Mouse (Mus musculus): ENCODE measurements around the gene Pars2.

GRCm38 (mm10) chr4:106653051-106653450, 2.2 kb downstream of the Pars2 start:
- TF ChIP-seq MAX (IDR thresholded peaks at IDR 0.05; ENCODE audit: low read depth) (no peak), POLR2A (IDR thresholded peaks at IDR 0.05; ENCODE audit: insufficient read length, low read depth) (no peak), POLR2AphosphoS2 (IDR thresholded peaks at IDR 0.05; ENCODE audit: insufficient read length, low read depth) (no peak), TCF12 (IDR thresholded peaks at IDR 0.05; ENCODE audit: insufficient read depth, poor library complexity, severe bottlenecking) (no peak), USF1 (IDR thresholded peaks at IDR 0.05; ENCODE audit: low read depth) (no peak), TCF3 (IDR thresholded peaks at IDR 0.05; ENCODE audit: insufficient read length, low read depth) (no peak), MYOG (IDR thresholded peaks at IDR 0.05; ENCODE audit: control insufficient read depth in 1 of 3, insufficient read depth in 1 of 3, insufficient read length in 2 of 3, low read depth in 2 of 3) (no peak), MYOD1 (IDR thresholded peaks at IDR 0.05; ENCODE audit: control insufficient read depth in 1 of 3, insufficient read length in 2 of 3, low read depth in 2 of 3) (no peak), SRF (IDR thresholded peaks at IDR 0.05; ENCODE audit: control insufficient read depth, insufficient read length, low read depth) (no peak), E2F4 (IDR thresholded peaks at IDR 0.05; ENCODE audit: insufficient read depth) (no peak), CEBPB (IDR thresholded peaks at IDR 0.05; ENCODE audit: insufficient read depth, poor library complexity, severe bottlenecking) (no peak)
